Mouse (Mus musculus) lung, postnatal 25 days (tissue): ENCODE measurements around the gene Olfr314.
"Not testable (repeated sequence)": the region's sequence is repeated elsewhere in the genome, so short reads cannot be mapped to it uniquely, and the experiment has no call there.

Experiments used
- DNase-seq: peaks from one replicate; pipeline ENCODE4 v3.0.0; 2022; ENCODE audit warnings: low spot score

Gene Olfr314

DNA sequence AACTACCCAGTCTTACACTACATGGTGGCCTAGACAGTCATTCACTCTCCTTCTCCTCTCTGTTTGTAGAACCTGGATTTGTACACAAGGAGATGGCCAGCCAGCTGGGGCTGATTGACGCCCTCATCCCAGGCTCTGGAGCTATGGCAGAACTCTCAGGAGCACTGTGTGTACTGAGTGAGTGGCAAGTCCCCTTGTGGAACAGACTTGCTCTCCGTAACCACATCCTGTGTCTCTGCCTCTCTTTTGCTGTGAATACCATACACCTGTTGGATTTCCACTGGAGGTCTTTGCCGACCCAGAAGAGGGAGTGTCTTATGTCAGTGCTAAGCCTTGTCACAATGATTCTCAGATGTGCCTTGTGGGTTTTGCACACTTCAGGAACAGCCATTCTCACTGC is 49.8 kb downstream of the Olfr314 start:
- not testable (repeated sequence) for DNase-seq
